Mouse (Mus musculus) CD4-positive naive resting alpha-beta T cell, adult 57 days (primary cell): Measurements from ENCODE around the gene Tpk1. TPM values are rescaled to one million over a fixed set of nuclear protein-coding genes. Genes with fewer than 3 reads are reported as not detected.

ENCODE experiments used
- total RNA-seq: library from RNA; stranded (reverse); gene quantifications from one replicate; pipeline ENCODE4 v1.2.4, GENCODE M21; 2023

Gene Tpk1
- 3.0 TPM for total RNA-seq

GRCm38 (mm10) chr6:43665677-43666546 is at the start of gene Tpk1:
Gene Tpk1, minus strand, starts transcription at chr6:43666278.

GRCm38 (mm10) chr6:43309454-43309853 is 356.6 kb downstream of the Tpk1 start, which contains the start of gene Nobox:
Gene Nobox, minus strand, starts transcription at chr6:43309554.

